Mouse (Mus musculus) layer of hippocampus, adult 11-12 months (tissue): Measurements from ENCODE around the gene Tuba3b.

ENCODE experiments used
- DNase-seq: peaks from one replicate; pipeline ENCODE4 v3.0.0; 2022; ENCODE audit warnings: low spot score

Tuba3b gene

GRCm38 (mm10) chr6:145607746-145608145 lies 7.8 kb upstream of the Tuba3b start:
- no peak for DNase-seq

GRCm38 (mm10) chr6:145608693-145609092 lies 6.9 kb upstream of the Tuba3b start:
- no peak for DNase-seq

- no peak for DNase-seq
Measured at GRCm38 (mm10) chr6:145610901-145611300, 4.7 kb upstream of the Tuba3b start.

- no peak for DNase-seq
Measured at GRCm38 (mm10) chr6:145612611-145613010, 2.9 kb upstream of the Tuba3b start.

- DNase-seq: no peak
Measured at GRCm38 (mm10) chr6:145614219-145614618, 1.3 kb upstream of the Tuba3b start, which contains the start of gene Lmntd1. Gene Lmntd1, minus strand, starts transcription at chr6:145614319.

- no peak for DNase-seq
Measured at GRCm38 (mm10) chr6:145616402-145617229, 1.1 kb downstream of the Tuba3b start.

- DNase-seq: no peak
Measured at GRCm38 (mm10) chr6:145623141-145623540, 7.6 kb downstream of the Tuba3b start.

- DNase-seq: no peak
Measured at GRCm38 (mm10) chr6:145630269-145630668, 14.7 kb downstream of the Tuba3b start.

GRCm38 (mm10) chr6:145634454-145634853 lies 18.9 kb downstream of the Tuba3b start:
- DNase-seq: no peak

GRCm38 (mm10) chr6:145636682-145637081 lies 21.1 kb downstream of the Tuba3b start:
- no peak for DNase-seq

GRCm38 (mm10) chr6:145638248-145638647 lies 22.7 kb downstream of the Tuba3b start:
- DNase-seq: no peak

- no peak for DNase-seq
Measured at GRCm38 (mm10) chr6:145640971-145641506, 25.5 kb downstream of the Tuba3b start.

GRCm38 (mm10) chr6:145651976-145652375 lies 36.4 kb downstream of the Tuba3b start:
- DNase-seq: no peak

GRCm38 (mm10) chr6:145652986-145653385 lies 37.4 kb downstream of the Tuba3b start:
- DNase-seq: no peak

- no peak for DNase-seq
Measured at GRCm38 (mm10) chr6:145653626-145654025, 38.1 kb downstream of the Tuba3b start.

- DNase-seq: no peak
Measured at GRCm38 (mm10) chr6:145654062-145654836, 38.7 kb downstream of the Tuba3b start.

- DNase-seq: no peak
Measured at GRCm38 (mm10) chr6:145655678-145656077, 40.1 kb downstream of the Tuba3b start.

GRCm38 (mm10) chr6:145656740-145657591 lies 41.4 kb downstream of the Tuba3b start:
- no peak for DNase-seq

- DNase-seq: no peak
Measured at GRCm38 (mm10) chr6:145659116-145659515, 43.6 kb downstream of the Tuba3b start.

- DNase-seq: no peak
Measured at GRCm38 (mm10) chr6:145660943-145661342, 45.4 kb downstream of the Tuba3b start.

- DNase-seq: no peak
Measured at GRCm38 (mm10) chr6:145664208-145664607, 48.7 kb downstream of the Tuba3b start.

- no peak for DNase-seq
Measured at GRCm38 (mm10) chr6:145665751-145666150, 50.2 kb downstream of the Tuba3b start.
